Mouse (Mus musculus) hindbrain, embryonic 12.5 days (tissue): ENCODE results near the gene Olfr1419. TPM values are rescaled to one million over a fixed set of nuclear protein-coding genes. Genes with fewer than 3 reads are reported as not detected.

Experiments used
- ATAC-seq: fragments of 200-750 bp; cut with Nextera tagmentation; 2 replicates; pipeline ENCODE4 v1.8.0; 2017; ENCODE audit warnings: moderate TSS enrichment; ENCODE audit not compliant: low FRiP score
- H3K27ac ChIP-seq: fragments of 300-500 bp; sonication (generic); 2 replicates; pipeline ENCODE4 v1.5.1; 2016; ENCODE audit warnings: mild to moderate bottlenecking
- H3K27me3 ChIP-seq: fragments of 300-500 bp; sonication (generic); 2 replicates; pipeline ENCODE4 v1.6.1; 2016; ENCODE audit warnings: mild to moderate bottlenecking
- H3K36me3 ChIP-seq: fragments of 300-500 bp; sonication (generic); 2 replicates; pipeline ENCODE4 v1.6.1; 2016; ENCODE audit warnings: mild to moderate bottlenecking
- H3K4me1 ChIP-seq: fragments of 300-500 bp; sonication (generic); 2 replicates; pipeline ENCODE4 v1.6.1; 2016
- H3K4me2 ChIP-seq: fragments of 300-500 bp; sonication (generic); replicated peaks from 2 replicates; pipeline ENCODE4 v1.6.1; 2016; ENCODE audit warnings: mild to moderate bottlenecking
- H3K4me3 ChIP-seq: fragments of 300-500 bp; sonication (generic); 2 replicates; pipeline ENCODE4 v1.5.1; 2016; ENCODE audit warnings: mild to moderate bottlenecking
- H3K9ac ChIP-seq: fragments of 300-500 bp; sonication (generic); 2 replicates; pipeline ENCODE4 v1.6.1; 2016; ENCODE audit warnings: mild to moderate bottlenecking, moderate library complexity
- H3K9me3 ChIP-seq: fragments of 300-500 bp; sonication (generic); replicated peaks from 2 replicates; pipeline ENCODE4 v1.6.1; 2016; ENCODE audit warnings: mild to moderate bottlenecking
- WGBS: fragments of 180-500 bp; shearing (Covaris S2); methylation state at CpG from one replicate; pipeline ENCODE4 v1.1.7; 2016; 5-methylcytosine and 5-hydroxymethylcytosine counted together
- microRNA-seq: library from miRNA; unstranded; fragments of <30 nt; microRNA quantifications from one replicate; pipeline ENCODE4, GENCODE M21; 2017
- polyA plus RNA-seq: library from polyadenylated mRNA; unstranded; fragments of >200 nt; fragmentation: Nextera tagmentation; extraction: Ambion mirVana; gene quantifications from 2 replicates; pipeline ENCODE4 v1.2.1, GENCODE M21; 2016

Olfr1419 gene
- polyA plus RNA-seq, 1 experiment from 2014 or later: not detected

GRCm38 (mm10) chr19:11856506-11856905 is 18.4 kb downstream of the Olfr1419 start:
- ATAC-seq: no peak
- Histone ChIP-seq H3K27me3 (no peaks in the 10 kb centered on the region), H3K9me3 (no peaks in the 10 kb centered on the region), H3K4me2 (no peak overlapping the region), H3K36me3 (no peaks in the 10 kb centered on the region), H3K4me1 (no peaks in the 10 kb centered on the region), H3K4me3 (no peak overlapping the region), H3K9ac (no peak overlapping the region), H3K27ac (no peak overlapping the region)
- 82% methylated on average over 6 of the region's 6 CpGs for WGBS

- no peaks in the 10 kb centered on the region for H3K36me3 ChIP-seq
- H3K9me3 ChIP-seq: no peaks in the 10 kb centered on the region
- 87% methylated on average over 2 of the region's 2 CpGs for WGBS
- no peak overlapping the region for H3K4me3 ChIP-seq
- H3K9ac ChIP-seq: no peak overlapping the region
- no peak for ATAC-seq
- no peak overlapping the region for H3K4me2 ChIP-seq
- no peaks in the 10 kb centered on the region for H3K4me1 ChIP-seq
- H3K27me3 ChIP-seq: no peaks in the 10 kb centered on the region
- no peak overlapping the region for H3K27ac ChIP-seq
Measured at GRCm38 (mm10) chr19:11854821-11855220, 20.1 kb downstream of the Olfr1419 start.

GRCm38 (mm10) chr19:11852652-11853051 is 22.3 kb downstream of the Olfr1419 start:
- WGBS: 68% methylated on average over 4 of the region's 4 CpGs
- Histone ChIP-seq H3K27me3 (no peaks in the 10 kb centered on the region), H3K4me1 (no peaks in the 10 kb centered on the region), H3K4me2 (no peak overlapping the region), H3K27ac (no peak overlapping the region), H3K9ac (no peak overlapping the region), H3K9me3 (no peaks in the 10 kb centered on the region), H3K4me3 (no peak overlapping the region), H3K36me3 (no peaks in the 10 kb centered on the region)
- ATAC-seq: no peak

GRCm38 (mm10) chr19:11846333-11846732 is 28.6 kb downstream of the Olfr1419 start:
- no peak for ATAC-seq

GRCm38 (mm10) chr19:11839119-11839518 is 35.8 kb downstream of the Olfr1419 start, which contains the start of gene Olfr1417:
Olfr1417 (minus strand) TSS chr19:11839219.
- H3K4me2 ChIP-seq: no peak within 1 kb of the TSS
- H3K4me3 ChIP-seq: no peak within 1 kb of the TSS
- H3K9me3 ChIP-seq: no peaks in the 10 kb centered on the region
- no peak within 1 kb of the TSS for H3K9ac ChIP-seq
- H3K4me1 ChIP-seq: no peaks in the 10 kb centered on the region
- H3K27me3 ChIP-seq: no peaks in the 10 kb centered on the region
- no peak for ATAC-seq
- no peaks in the 10 kb centered on the region for H3K36me3 ChIP-seq
- no peak within 1 kb of the TSS for H3K27ac ChIP-seq
- WGBS: 82% methylated on average over 4 of the region's 4 CpGs

More at GRCm38 (mm10) chr19:11846333-11846732, 28.6 kb downstream of the Olfr1419 start:
- H3K4me3 ChIP-seq: no peak overlapping the region
- WGBS: 87% methylated on average over 4 of the region's 4 CpGs
- no peak overlapping the region for H3K4me2 ChIP-seq
- H3K27ac ChIP-seq: no peak overlapping the region
- no peak overlapping the region for H3K9ac ChIP-seq
- H3K36me3 ChIP-seq: no peaks in the 10 kb centered on the region
- H3K4me1 ChIP-seq: no peaks in the 10 kb centered on the region
- H3K9me3 ChIP-seq: no peaks in the 10 kb centered on the region
- H3K27me3 ChIP-seq: no peaks in the 10 kb centered on the region

GRCm38 (mm10) chr19:11823346-11824065 is 51.4 kb downstream of the Olfr1419 start:
- Histone ChIP-seq H3K36me3 (no peaks in the 10 kb centered on the region), H3K4me1 (peaks cover 13% of the 10 kb centered on the region; the same call in 1 of the 2 replicates), H3K9me3 (no peaks in the 10 kb centered on the region), H3K4me2 (no peak overlapping the region), H3K27me3 (peaks cover 16% of the 10 kb centered on the region), H3K9ac (no peak overlapping the region), H3K27ac (no peak overlapping the region), H3K4me3 (no peak overlapping the region)
- ATAC-seq: no peak
- 32% methylated on average over 4 of the region's 4 CpGs for WGBS

GRCm38 (mm10) chr19:11820211-11820610 is 54.7 kb downstream of the Olfr1419 start:
- H3K9me3 ChIP-seq: no peaks in the 10 kb centered on the region
- 37% methylated on average over 6 of the region's 6 CpGs for WGBS
- H3K4me3 ChIP-seq: peak overlapping the region; percentile 74
- peak overlapping the region; percentile 88 for H3K4me2 ChIP-seq
- H3K27ac ChIP-seq: no peak overlapping the region
- H3K36me3 ChIP-seq: no peaks in the 10 kb centered on the region
- ATAC-seq: no peak
- peaks cover 15% of the 10 kb centered on the region; the same call in 1 of the 2 replicates for H3K4me1 ChIP-seq
- no peak overlapping the region for H3K9ac ChIP-seq
- H3K27me3 ChIP-seq: peaks cover 44% of the 10 kb centered on the region

GRCm38 (mm10) chr19:11819800-11820199 is 55.1 kb downstream of the Olfr1419 start:
- Histone ChIP-seq H3K27me3 (peaks cover 44% of the 10 kb centered on the region), H3K27ac (no peak overlapping the region), H3K9ac (no peak overlapping the region), H3K4me2 (peak overlapping the region; percentile 88), H3K9me3 (no peaks in the 10 kb centered on the region), H3K36me3 (no peaks in the 10 kb centered on the region), H3K4me3 (peak overlapping the region; percentile 74), H3K4me1 (peaks cover 15% of the 10 kb centered on the region; the same call in 1 of the 2 replicates)
- WGBS: under 1% methylated on average over 15 of the region's 15 CpGs
- peak; percentile 76 for ATAC-seq

GRCm38 (mm10) chr19:11819143-11819700 is 55.7 kb downstream of the Olfr1419 start, which contains the start of gene Stx3:
Stx3 (minus strand) TSS chr19:11819403.
- Histone ChIP-seq H3K9ac (peak within 1 kb of the TSS; percentile 61), H3K9me3 (no peaks in the 10 kb centered on the region), H3K36me3 (no peaks in the 10 kb centered on the region), H3K27ac (no peak within 1 kb of the TSS), H3K4me2 (peak within 1 kb of the TSS; percentile 88), H3K27me3 (peaks cover 44% of the 10 kb centered on the region), H3K4me3 (peak within 1 kb of the TSS; percentile 74), H3K4me1 (peaks cover 15% of the 10 kb centered on the region; the same call in 1 of the 2 replicates)
- under 1% methylated on average over 20 of the region's 20 CpGs for WGBS
- ATAC-seq: peak; percentile 17

Small RNA genes lying within 50 kb of the gene (microRNA-seq; reads per million reads assigned to microRNA genes)
- 8.9 reads per million, percentile 19 among the genes with 10 or more reads in this experiment for gene Mir6994

Other genes starting within 250 kb of the Olfr1419 start
- gene Ms4a3, start 234.3 kb downstream of the Olfr1419 start, polyA plus RNA-seq: 0.25 TPM in 1 of 2 replicates, not detected in the other
- gene Oosp2, start 214.5 kb downstream of the Olfr1419 start, polyA plus RNA-seq: not detected in 2 replicates
- not detected in 2 replicates for gene Oosp1, start 184.0 kb downstream of the Olfr1419 start, polyA plus RNA-seq
- not detected in 2 replicates for gene Oosp3, start 178.1 kb downstream of the Olfr1419 start, polyA plus RNA-seq
- not detected in 2 replicates for gene Gif, start 127.6 kb downstream of the Olfr1419 start, polyA plus RNA-seq
- 41.7 and 43.5 TPM in 2 replicates for gene Mrpl16, start 104.7 kb downstream of the Olfr1419 start, polyA plus RNA-seq
- 8.6 TPM in 2 replicates for gene Stx3, start 55.7 kb downstream of the Olfr1419 start, polyA plus RNA-seq
- gene Olfr1417, start 35.9 kb downstream of the Olfr1419 start, polyA plus RNA-seq: not detected in 2 replicates
- gene Olfr1418, start 14.0 kb downstream of the Olfr1419 start, polyA plus RNA-seq: not detected in 2 replicates
- gene Olfr1420, start 11.5 kb upstream of the Olfr1419 start, polyA plus RNA-seq: 0.09 TPM in 1 of 2 replicates, not detected in the other
- 23.9 and 24.0 TPM in 2 replicates for gene Patl1, start 37.3 kb upstream of the Olfr1419 start, polyA plus RNA-seq
- 5.4 and 5.5 TPM in 2 replicates for gene Osbp, start 90.8 kb upstream of the Olfr1419 start, polyA plus RNA-seq
- gene Olfr1423, start 166.2 kb upstream of the Olfr1419 start, polyA plus RNA-seq: 0.04 TPM in 1 of 2 replicates, not detected in the other
- not detected in 2 replicates for gene Olfr1424, start 187.6 kb upstream of the Olfr1419 start, polyA plus RNA-seq
- gene Olfr1425, start 202.6 kb upstream of the Olfr1419 start, polyA plus RNA-seq: not detected in 2 replicates
- not detected in 2 replicates for gene Olfr1426, start 216.9 kb upstream of the Olfr1419 start, polyA plus RNA-seq
- not detected in 2 replicates for gene Olfr1427, start 228.2 kb upstream of the Olfr1419 start, polyA plus RNA-seq
- not detected in 2 replicates for gene Olfr1428, start 240.8 kb upstream of the Olfr1419 start, polyA plus RNA-seq
- not detected in 2 replicates for gene Olfr76, start 248.1 kb upstream of the Olfr1419 start, polyA plus RNA-seq